Mouse (Mus musculus): ENCODE results near the gene Kdm4b. TPM values are rescaled to one million over a fixed set of nuclear protein-coding genes. Genes with fewer than 3 reads are reported as not detected.
A peak's percentile ranks its signal among the peaks of the same experiment; 100 is the strongest.

Gene Kdm4b
- polyA plus RNA-seq (2017; shearing (Covaris generic)), result 1 to 10 TPM; 3.2 to 8.4 (median 8.0) TPM

- ATAC-seq, result peak; percentile 94
These were observed at the start of gene Kdm4b for GRCm38 (mm10) chr17:56325450-56326152. Kdm4b (plus strand) TSS chr17:56326062.

- ATAC-seq, result peak; percentile 77
These were observed 49.0 kb upstream of the Kdm4b start, which contains the start of gene Ticam1 for GRCm38 (mm10) chr17:56276643-56277566. Ticam1 (minus strand) TSS chr17:56276786.

DNA sequence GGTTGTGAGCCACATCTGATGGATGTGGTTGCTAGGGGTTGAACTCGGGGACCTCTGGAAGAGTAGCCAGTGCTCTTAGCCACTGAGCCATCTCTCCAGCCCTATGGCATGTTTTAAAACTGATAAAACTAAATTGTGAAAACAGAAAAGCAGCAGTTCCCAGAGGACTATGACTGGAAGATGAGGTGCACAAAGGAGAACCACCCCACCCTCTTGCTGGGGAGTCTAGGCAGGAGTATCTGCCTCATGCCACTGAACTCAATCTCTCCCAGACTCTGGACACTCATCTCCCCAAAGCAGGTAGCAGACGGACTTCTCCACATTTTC is 48.3 kb upstream of the Kdm4b start:
- no peak for ATAC-seq

GRCm38 (mm10) chr17:56278340-56278739 is 47.5 kb upstream of the Kdm4b start:
- ATAC-seq, result no peak

DNA sequence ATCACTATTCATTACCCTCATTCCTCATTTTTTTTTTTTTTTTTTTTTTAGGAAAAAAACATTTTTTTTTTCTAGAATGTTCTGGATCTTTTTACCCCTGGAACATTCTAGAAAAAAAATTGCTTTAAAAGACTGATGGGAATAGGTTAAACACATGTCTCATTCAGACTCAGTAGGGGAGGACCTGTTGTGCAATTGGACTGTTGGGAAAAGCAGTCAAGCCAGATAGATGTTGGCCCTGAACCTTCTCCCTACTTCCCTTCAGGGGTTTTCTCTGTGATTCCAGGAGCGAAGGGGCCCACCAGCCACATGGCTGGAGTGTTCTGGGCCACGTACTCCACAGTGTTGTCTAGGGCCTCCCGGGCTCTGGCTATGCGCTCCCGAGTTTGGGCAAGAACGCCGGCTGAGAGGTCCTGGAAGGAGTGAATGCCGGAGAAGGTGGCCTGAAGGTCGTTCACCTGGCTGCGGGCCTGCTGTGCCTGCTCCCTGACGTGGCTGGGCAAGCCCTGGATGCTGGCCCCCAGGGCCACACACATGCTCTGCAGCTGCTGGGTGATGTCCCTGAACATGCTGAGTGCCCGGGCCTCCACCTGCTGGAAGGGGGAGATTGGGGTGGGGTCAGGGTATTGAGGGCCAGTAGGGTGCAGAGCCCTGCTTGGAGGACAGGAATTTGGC is 46.2 kb upstream of the Kdm4b start:
- ATAC-seq, result no peak

DNA sequence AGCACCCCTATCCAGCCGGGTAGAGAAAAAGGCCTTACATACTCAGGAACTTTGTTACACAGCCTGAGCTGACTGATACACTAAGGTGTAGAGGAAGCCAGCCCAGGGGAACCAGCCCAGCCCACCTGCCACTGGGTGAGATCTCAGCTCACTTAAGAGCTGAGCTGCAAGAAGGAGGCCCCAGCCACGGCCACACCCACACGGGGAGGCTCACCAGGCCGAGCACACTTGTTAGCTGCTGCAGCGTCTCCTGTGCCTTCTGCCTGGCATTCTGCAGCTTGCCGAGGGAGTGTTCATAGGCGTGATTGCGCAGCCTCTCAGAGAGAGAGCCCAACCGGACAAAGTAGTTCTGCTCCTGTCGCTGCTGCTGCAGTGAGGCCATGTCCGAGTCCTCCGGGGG is 44.7 kb upstream of the Kdm4b start:
- no peak for ATAC-seq

DNA sequence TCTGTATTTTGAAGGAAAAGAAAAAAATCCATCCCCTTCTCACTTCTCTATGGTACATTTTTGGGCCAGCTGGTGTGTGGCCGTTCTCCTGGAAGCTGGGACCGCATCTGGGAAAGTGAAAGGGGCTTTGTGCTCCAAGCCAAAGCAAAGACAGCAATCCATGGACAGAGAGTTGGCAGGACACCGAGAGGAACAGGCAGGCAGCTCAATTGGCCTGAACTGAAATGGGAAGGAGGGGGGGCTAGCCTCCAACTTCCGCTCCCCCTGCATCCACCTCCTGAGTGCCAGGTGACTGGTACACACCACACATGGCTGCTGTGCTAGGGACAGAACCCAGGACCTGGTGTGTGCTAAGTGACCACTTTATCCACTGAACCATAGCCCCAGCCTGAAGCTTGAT is 43.1 kb upstream of the Kdm4b start:
- no peak for ATAC-seq

DNA sequence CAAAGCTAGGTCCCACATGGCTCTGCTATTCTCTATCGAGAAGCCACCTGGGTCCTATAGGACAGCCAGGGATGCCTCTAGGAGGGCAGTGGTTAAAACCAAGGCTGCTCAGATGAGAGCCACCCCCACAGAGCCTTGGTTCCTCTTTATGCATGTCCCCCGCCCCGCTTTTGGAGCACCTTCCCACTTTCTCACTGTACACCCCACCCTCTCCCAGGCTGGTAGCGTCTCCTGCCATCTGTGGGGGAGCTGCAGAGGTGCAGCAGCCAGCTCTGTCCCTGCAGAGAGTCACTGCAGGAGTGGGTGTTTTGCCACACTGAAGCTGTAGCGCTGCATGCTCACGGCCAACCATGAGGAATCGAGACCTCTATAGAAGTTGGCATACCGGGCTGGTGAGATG is 42.5 kb upstream of the Kdm4b start:
- ATAC-seq, result no peak

- no peak for ATAC-seq
These were observed 39.9 kb upstream of the Kdm4b start for GRCm38 (mm10) chr17:56285995-56286394.

DNA sequence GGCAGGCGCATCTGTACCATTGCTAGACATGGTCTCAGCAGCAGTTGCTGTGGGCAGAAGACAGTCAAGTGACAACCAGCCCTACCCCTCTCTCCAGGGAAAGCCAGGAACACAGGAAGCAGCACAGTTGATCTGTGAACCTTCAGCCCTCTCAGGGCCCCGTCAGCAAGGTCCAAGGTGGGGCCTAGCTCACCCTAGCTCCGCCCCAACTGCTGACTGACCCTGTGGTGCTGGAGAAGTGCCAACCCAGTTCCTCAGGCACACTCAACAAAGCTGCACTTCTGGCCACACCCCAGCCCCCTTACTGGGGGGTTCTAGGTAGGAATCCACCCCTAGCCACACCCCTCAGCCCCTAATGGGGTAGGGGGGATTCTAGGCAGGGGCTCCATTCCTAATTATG is 38.0 kb upstream of the Kdm4b start:
- no peak for ATAC-seq

GRCm38 (mm10) chr17:56288866-56289265 is 37.0 kb upstream of the Kdm4b start:
- ATAC-seq, result no peak

GRCm38 (mm10) chr17:56289371-56290331 is 36.2 kb upstream of the Kdm4b start:
- ATAC-seq, result peak; percentile 23

GRCm38 (mm10) chr17:56290388-56291170 is 35.3 kb upstream of the Kdm4b start:
- peak; percentile 67 for ATAC-seq

- ATAC-seq, result peak; percentile 85
These were observed 34.7 kb upstream of the Kdm4b start for GRCm38 (mm10) chr17:56291171-56291511.

DNA sequence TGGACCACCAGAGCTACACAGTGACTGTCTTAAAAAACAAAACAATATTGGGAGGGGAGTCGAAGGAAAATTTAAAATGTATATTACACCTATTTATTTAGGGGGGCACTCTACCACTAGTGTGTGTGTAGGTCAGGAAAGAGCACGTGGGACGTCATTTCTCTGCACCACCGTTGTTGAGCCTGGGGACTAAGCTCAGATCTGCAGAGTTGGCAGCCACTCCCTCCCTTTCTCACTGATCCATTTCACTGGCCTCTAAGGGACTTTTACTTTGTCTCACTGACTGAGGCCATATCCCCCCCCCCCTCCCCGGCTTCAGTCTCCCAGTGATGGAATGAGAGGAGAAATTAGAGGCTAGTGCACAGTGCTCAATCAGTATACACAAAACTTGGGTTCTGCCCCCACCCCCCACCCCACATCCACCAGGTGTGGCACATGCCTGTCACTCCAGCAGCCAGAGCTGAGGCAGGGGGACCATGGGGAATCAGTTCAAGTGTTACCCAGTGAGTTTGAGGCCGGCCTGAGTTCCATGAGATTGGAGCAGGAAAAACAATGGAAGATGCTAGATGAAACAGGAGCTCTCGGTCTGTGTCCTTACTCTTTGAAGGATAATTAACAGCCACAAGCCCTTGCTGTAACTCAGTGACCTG is 33.9 kb upstream of the Kdm4b start:
- ATAC-seq, result no peak

GRCm38 (mm10) chr17:56292531-56293222 is 33.2 kb upstream of the Kdm4b start, which contains the start of gene Plin3:
Plin3 (minus strand) TSS chr17:56292873.
- no peak for ATAC-seq

DNA sequence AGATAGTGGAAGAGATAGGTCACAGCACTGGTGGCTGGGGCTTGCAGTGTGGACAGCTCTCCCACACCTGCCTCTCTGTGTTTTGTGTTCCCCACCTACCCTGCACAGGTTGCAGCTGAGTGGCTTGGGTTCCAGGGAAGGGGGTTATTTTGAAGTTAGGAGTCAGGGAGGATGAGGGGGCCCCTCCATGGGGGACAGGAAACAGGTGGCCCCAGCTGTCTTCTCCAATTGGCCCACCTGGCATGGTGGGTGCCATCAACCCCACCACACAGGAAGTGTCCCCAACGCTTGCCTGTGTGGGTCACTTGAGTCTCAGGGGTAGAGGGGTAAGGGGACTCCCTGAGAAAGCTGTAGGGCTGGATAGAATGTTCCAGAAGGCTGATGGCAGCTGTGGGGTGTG is 32.6 kb upstream of the Kdm4b start:
- no peak for ATAC-seq

DNA sequence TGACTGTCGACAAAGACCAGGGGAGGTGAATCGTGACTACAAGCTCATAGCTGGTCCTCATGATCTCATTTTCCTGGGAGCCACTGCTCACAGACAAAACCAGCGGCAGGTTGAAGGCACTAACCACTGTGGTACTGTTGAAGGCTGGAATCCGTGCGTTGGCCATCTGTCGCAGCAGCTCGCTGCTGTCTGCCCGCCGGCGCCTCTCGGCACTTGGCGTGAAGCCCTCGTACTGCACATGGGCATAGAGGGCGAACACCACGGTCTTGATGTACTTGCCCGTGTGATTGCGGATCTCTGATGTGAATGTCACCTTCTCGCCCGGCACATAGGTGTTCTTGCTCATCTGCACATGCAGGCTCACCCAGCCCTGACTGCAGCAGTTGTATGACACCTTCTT is 31.6 kb upstream of the Kdm4b start:
- no peak for ATAC-seq

- ATAC-seq, result no peak
These were observed 29.7 kb upstream of the Kdm4b start for GRCm38 (mm10) chr17:56296201-56296600.

- no peak for ATAC-seq
These were observed 27.6 kb upstream of the Kdm4b start for GRCm38 (mm10) chr17:56298238-56298637.

Data from inflammation-experienced regulatory T-cells, adult 6 months (primary cell).